Mouse (Mus musculus): ENCODE measurements at regions not wholly inside any gene's neighbourhood (a gene's known extent, or its start where the extent isn't known, plus 50 kb on each side); places are given as distances from the start of the nearest gene placed in this dataset.
A peak's percentile ranks its signal among the peaks of the same experiment; 100 is the strongest.

DNA sequence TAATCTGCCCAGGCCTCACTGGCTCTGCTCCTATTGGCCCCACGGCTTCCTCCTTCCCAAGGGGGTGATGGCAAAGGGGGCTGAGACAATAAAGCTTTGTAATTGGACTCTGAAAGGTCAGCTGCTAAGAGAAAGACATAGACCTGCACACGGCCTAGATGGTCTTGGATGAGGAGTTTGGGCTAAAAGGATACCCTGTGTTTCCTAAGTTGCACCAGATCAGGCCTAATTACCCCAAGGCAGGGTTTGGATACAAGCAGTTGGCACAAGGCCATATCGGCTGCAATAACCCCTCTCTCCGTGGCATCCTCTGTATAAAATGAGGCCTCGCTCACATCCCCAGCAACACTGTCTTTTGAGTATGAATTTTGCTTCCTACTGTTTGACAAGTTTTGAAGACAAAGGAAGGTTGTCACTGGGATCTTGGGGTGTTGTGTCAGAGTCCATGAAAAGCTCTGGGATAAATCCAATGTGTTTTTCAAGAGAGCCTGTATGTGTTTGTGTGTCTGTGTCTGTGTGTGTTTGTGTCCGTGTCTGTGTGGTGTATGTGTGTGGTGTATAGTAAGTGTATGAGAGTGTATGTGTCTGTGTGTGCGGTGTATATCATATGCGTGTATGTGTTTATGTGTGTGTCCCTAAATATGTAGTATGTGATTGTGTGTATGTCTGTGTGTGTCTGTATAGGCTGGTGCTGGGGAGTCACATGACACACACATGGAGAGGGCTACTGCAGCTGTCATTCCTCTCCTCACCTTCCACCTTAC lies 242.5 kb downstream of the Ppp4r2 start:
- Histone ChIP-seq H3K4me1 (peaks cover 17% of the 10 kb centered on the region; the same call in 1 of the 2 replicates), H3K4me3 (no peak overlapping the region), H3K9me3 (no peaks in the 10 kb centered on the region), H3K27ac (no peak overlapping the region), H3K36me3 (no peaks in the 10 kb centered on the region), H3K4me2 (replicated peaks) (no peak overlapping the region), H3K9ac (no peak overlapping the region), H3K27me3 (replicated peaks) (no peaks in the 10 kb centered on the region)
- WGBS = 65% methylated on average over 8 of the region's 8 CpGs
- ATAC-seq (ENCODE audit: low FRiP score, low read depth) = peak; percentile 34; the same call in 1 of the 2 replicates

GRCm38 (mm10) chr6:101078294-101078693 lies 244.9 kb downstream of the Ppp4r2 start:
- H3K9me3 ChIP-seq = no peaks in the 10 kb centered on the region
- H3K4me3 ChIP-seq = no peak overlapping the region
- ATAC-seq (ENCODE audit: low FRiP score, low read depth) = peak; percentile 27; the same call in 1 of the 2 replicates
- no peak overlapping the region for H3K9ac ChIP-seq
- H3K4me1 ChIP-seq = peaks cover 17% of the 10 kb centered on the region; the same call in 1 of the 2 replicates
- H3K36me3 ChIP-seq = no peaks in the 10 kb centered on the region
- H3K27me3 ChIP-seq (replicated peaks) = no peaks in the 10 kb centered on the region
- no peak overlapping the region for H3K4me2 ChIP-seq (replicated peaks)
- H3K27ac ChIP-seq = no peak overlapping the region
- 47% methylated on average over 5 of the region's 5 CpGs for WGBS

GRCm38 (mm10) chr6:101083676-101084075 lies 250.3 kb downstream of the Ppp4r2 start:
- no peak overlapping the region for H3K4me3 ChIP-seq
- no peaks in the 10 kb centered on the region for H3K9me3 ChIP-seq
- H3K4me1 ChIP-seq = no peaks in the 10 kb centered on the region
- H3K36me3 ChIP-seq = no peaks in the 10 kb centered on the region
- no peak for ATAC-seq (ENCODE audit: low FRiP score, low read depth)
- no peaks in the 10 kb centered on the region for H3K27me3 ChIP-seq (replicated peaks)
- H3K27ac ChIP-seq = no peak overlapping the region
- whole genome bisulfite sequencing = 73% methylated on average over 7 of the region's 7 CpGs
- H3K9ac ChIP-seq = no peak overlapping the region
- H3K4me2 ChIP-seq (replicated peaks) = no peak overlapping the region

GRCm38 (mm10) chr6:101092179-101092578 lies 258.8 kb downstream of the Ppp4r2 start:
- no peaks in the 10 kb centered on the region for H3K9me3 ChIP-seq
- no peak overlapping the region for H3K9ac ChIP-seq
- WGBS = 15% methylated on average over 10 of the region's 10 CpGs
- no peaks in the 10 kb centered on the region for H3K27me3 ChIP-seq (replicated peaks)
- ATAC-seq (ENCODE audit: low FRiP score, low read depth) = no peak
- H3K4me1 ChIP-seq = peaks cover 6% of the 10 kb centered on the region; the same call in 1 of the 2 replicates
- H3K4me3 ChIP-seq = no peak overlapping the region
- no peak overlapping the region for H3K27ac ChIP-seq
- H3K36me3 ChIP-seq = no peaks in the 10 kb centered on the region
- H3K4me2 ChIP-seq (replicated peaks) = 0 out of 2 replicates have a peak overlapping the region, but pooled peaks have one; percentile 3
